Mouse (Mus musculus) effector memory CD4-positive, alpha-beta T cell, adult 5 months (primary cell): ENCODE measurements around the gene Ssxb9. TPM values are rescaled to one million over a fixed set of nuclear protein-coding genes. Genes with fewer than 3 reads are reported as not detected.

Experiments used
- polyA plus RNA-seq: library from polyadenylated mRNA; unstranded; fragments of 100-300 nt; shearing (Covaris generic); gene quantifications from one replicate; pipeline ENCODE4 v1.2.1, GENCODE M21; 2017

Gene Ssxb9
- not detected for polyA plus RNA-seq

GRCm38 (mm10) chrX:8366678-8367077 is at the start of gene Ssxb9:
TSS of gene Ssxb9 (plus strand) at chrX:8366978.

GRCm38 (mm10) chrX:8327124-8327523 is 39.7 kb upstream of the Ssxb9 start, which contains the start of gene Ssxb10:
TSS of gene Ssxb10 (plus strand) at chrX:8327424.

GRCm38 (mm10) chrX:8413005-8413404 is 46.2 kb downstream of the Ssxb9 start, which contains the start of gene Ssxb1:
TSS of gene Ssxb1 (plus strand) at chrX:8413305.

Other genes with a start within 250 kb of the Ssxb9 start
- gene Wdr13, start 234.1 kb upstream of the Ssxb9 start, polyA plus RNA-seq = 19.5 TPM
- 967 TPM for gene Rbm3, start 221.1 kb upstream of the Ssxb9 start, polyA plus RNA-seq
- gene Tbc1d25, start 190.8 kb upstream of the Ssxb9 start, polyA plus RNA-seq = 31.8 TPM
- 55.6 TPM for gene Ebp, start 173.5 kb upstream of the Ssxb9 start, polyA plus RNA-seq
- gene Porcn, start 160.5 kb upstream of the Ssxb9 start, polyA plus RNA-seq = not detected
- gene Ftsj1, start 114.6 kb upstream of the Ssxb9 start, polyA plus RNA-seq = 13.9 TPM
- gene Slc38a5, start 95.8 kb upstream of the Ssxb9 start, polyA plus RNA-seq = not detected
- gene Ssxb10, start 39.6 kb upstream of the Ssxb9 start, polyA plus RNA-seq = not detected
- not detected for gene Ssxb1, start 46.3 kb downstream of the Ssxb9 start, polyA plus RNA-seq
- not detected for gene Ssxb2, start 94.7 kb downstream of the Ssxb9 start, polyA plus RNA-seq
- not detected for gene Gm14459, start 158.0 kb downstream of the Ssxb9 start, polyA plus RNA-seq
- gene Ssxb6, start 181.3 kb downstream of the Ssxb9 start, polyA plus RNA-seq = not detected
- not detected for gene Ssxb3, start 224.8 kb downstream of the Ssxb9 start, polyA plus RNA-seq